Mouse (Mus musculus) liver, embryonic 15.5 days (tissue): ENCODE results near the gene Emilin2. TPM values are rescaled to one million over a fixed set of nuclear protein-coding genes. Genes with fewer than 3 reads are reported as not detected.

Experiments used
- ATAC-seq: fragments of 200-750 bp; cut with Nextera tagmentation; 2 replicates; pipeline ENCODE4 v1.8.0; 2017; ENCODE audit warnings: moderate number of reproducible peaks, mild to moderate bottlenecking, moderate library complexity; ENCODE audit not compliant: insufficient read depth
- H3K27ac ChIP-seq: fragments of 300-500 bp; sonication (generic); replicated peaks from 2 replicates; pipeline ENCODE4 v1.5.1; 2015; ENCODE audit warnings: mild to moderate bottlenecking, inconsistent platforms
- H3K27me3 ChIP-seq: fragments of 300-500 bp; sonication (generic); 2 replicates; pipeline ENCODE4 v1.6.1; 2015; ENCODE audit warnings: mild to moderate bottlenecking, inconsistent platforms
- H3K36me3 ChIP-seq: fragments of 300-500 bp; sonication (generic); replicated peaks from 2 replicates; pipeline ENCODE4 v1.6.1; 2015; ENCODE audit warnings: moderate library complexity, mild to moderate bottlenecking, inconsistent platforms
- H3K4me1 ChIP-seq: fragments of 300-500 bp; sonication (generic); replicated peaks from 2 replicates; pipeline ENCODE4 v1.6.1; 2015; ENCODE audit warnings: inconsistent platforms
- H3K4me2 ChIP-seq: fragments of 300-500 bp; sonication (generic); 2 replicates; pipeline ENCODE4 v1.6.1; 2015; ENCODE audit warnings: moderate library complexity, mild to moderate bottlenecking, inconsistent platforms
- H3K4me3 ChIP-seq: fragments of 300-500 bp; sonication (generic); replicated peaks from 2 replicates; pipeline ENCODE4 v1.5.1; 2015; ENCODE audit warnings: mild to moderate bottlenecking, inconsistent platforms
- H3K9ac ChIP-seq: fragments of 300-500 bp; sonication (generic); 2 replicates; pipeline ENCODE4 v1.6.1; 2015; ENCODE audit warnings: moderate library complexity, mild to moderate bottlenecking, inconsistent platforms
- H3K9me3 ChIP-seq: fragments of 300-500 bp; sonication (generic); replicated peaks from 2 replicates; pipeline ENCODE4 v1.6.1; 2016; ENCODE audit warnings: inconsistent platforms
- WGBS: fragments of 180-500 bp; shearing (Covaris S2); methylation state at CpG from one replicate; pipeline ENCODE4 v1.1.7; 2015; ENCODE audit warnings: mixed read lengths; ENCODE audit not compliant: insufficient replicate concordance; 5-methylcytosine and 5-hydroxymethylcytosine counted together
- polyA plus RNA-seq: library from polyadenylated mRNA; unstranded; fragments of >200 nt; fragmentation: Nextera tagmentation; extraction: Ambion mirVana; gene quantifications from 2 replicates; pipeline ENCODE4 v1.2.1, GENCODE M21; 2015

The Emilin2 gene
- polyA plus RNA-seq, 1 experiment from 2014 or later, result 23.9 TPM

DNA sequence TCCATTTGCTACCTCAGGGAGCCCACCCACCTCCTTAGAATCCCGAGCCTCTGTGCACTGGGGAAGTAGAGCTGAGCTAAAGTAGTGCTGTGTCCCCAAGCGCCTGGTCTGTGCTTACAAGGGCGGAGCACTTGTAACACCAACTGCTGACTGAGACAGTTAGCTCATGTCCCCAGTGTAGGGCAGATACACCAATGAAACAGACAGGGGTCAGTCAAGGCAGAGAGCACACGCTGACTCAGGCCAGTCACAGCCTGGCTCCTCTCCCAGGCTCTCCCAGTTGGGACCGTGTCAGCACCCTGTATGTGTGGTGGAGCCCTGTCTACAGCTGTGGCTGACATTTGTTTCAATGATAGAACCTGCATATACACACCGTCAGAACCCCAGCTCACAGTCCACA is 25.8 kb downstream of the Emilin2 start:
- peaks cover 78% of the 10 kb centered on the region for H3K4me1 ChIP-seq
- H3K27ac ChIP-seq, result peak overlapping the region; percentile 90
- 18% methylated on average over 6 of the region's 6 CpGs for WGBS
- ATAC-seq, result peak; percentile 53
- H3K9ac ChIP-seq, result peak overlapping the region; percentile 19; the same call in 1 of the 2 replicates
- no peaks in the 10 kb centered on the region for H3K36me3 ChIP-seq
- no peak overlapping the region for H3K4me3 ChIP-seq
- no peaks in the 10 kb centered on the region for H3K9me3 ChIP-seq
- no peaks in the 10 kb centered on the region for H3K27me3 ChIP-seq
- H3K4me2 ChIP-seq, result peak overlapping the region; percentile 8; the same call in 1 of the 2 replicates

DNA sequence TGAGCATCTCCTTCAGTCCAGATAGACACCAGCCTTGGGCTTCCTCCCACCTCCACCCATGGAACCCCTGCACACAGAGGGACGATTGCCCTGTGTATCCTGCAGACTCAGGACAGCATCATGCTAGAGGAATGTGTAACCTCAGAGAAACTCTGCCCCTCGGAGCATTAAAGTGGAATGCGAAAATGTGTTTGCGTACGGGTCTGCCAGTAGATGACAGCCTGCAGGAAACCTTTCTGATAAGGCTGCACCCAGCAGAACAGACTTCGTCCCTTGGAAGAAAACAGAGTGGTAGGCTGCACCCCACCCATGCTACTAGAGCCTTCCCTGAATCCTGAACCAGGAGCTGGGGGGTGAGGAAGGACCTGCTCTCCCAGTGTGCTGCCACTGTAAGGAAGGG is 26.9 kb downstream of the Emilin2 start:
- H3K9ac ChIP-seq, result peak overlapping the region; percentile 16; the same call in 1 of the 2 replicates
- H3K4me2 ChIP-seq, result peak overlapping the region; percentile 50
- no peaks in the 10 kb centered on the region for H3K36me3 ChIP-seq
- ATAC-seq, result peak; percentile 29; the same call in 1 of the 2 replicates
- no peaks in the 10 kb centered on the region for H3K9me3 ChIP-seq
- H3K4me3 ChIP-seq, result no peak overlapping the region
- 15% methylated on average over 6 of the region's 6 CpGs for WGBS
- H3K27ac ChIP-seq, result peak overlapping the region; percentile 90
- H3K4me1 ChIP-seq, result peaks cover 77% of the 10 kb centered on the region
- no peaks in the 10 kb centered on the region for H3K27me3 ChIP-seq

DNA sequence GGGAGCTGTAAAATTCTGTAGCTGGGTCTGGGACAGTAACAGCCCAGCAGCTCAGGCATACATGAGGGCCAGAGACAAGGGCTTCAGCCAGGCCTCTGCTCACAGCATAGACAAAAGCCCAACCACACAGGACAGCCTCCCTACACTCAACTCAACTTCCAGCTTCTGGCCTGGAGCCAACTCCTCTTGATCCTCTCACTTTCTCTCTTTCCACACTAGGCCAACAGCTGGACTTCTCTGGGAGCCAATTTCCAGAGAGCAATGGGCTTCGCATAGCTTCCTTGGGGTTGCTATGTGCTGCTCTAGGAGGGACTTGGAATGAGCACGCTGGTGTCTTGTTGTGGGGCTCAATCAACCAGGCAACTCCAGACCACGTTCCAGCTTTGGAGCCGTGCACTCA is 28.5 kb downstream of the Emilin2 start:
- 88% methylated on average over 4 of the region's 4 CpGs for WGBS
- Histone ChIP-seq H3K27ac (no peak overlapping the region), H3K36me3 (no peaks in the 10 kb centered on the region), H3K27me3 (no peaks in the 10 kb centered on the region), H3K9ac (no peak overlapping the region), H3K4me2 (no peak overlapping the region), H3K4me3 (no peak overlapping the region), H3K4me1 (peaks cover 68% of the 10 kb centered on the region), H3K9me3 (no peaks in the 10 kb centered on the region)
- ATAC-seq, result no peak

DNA sequence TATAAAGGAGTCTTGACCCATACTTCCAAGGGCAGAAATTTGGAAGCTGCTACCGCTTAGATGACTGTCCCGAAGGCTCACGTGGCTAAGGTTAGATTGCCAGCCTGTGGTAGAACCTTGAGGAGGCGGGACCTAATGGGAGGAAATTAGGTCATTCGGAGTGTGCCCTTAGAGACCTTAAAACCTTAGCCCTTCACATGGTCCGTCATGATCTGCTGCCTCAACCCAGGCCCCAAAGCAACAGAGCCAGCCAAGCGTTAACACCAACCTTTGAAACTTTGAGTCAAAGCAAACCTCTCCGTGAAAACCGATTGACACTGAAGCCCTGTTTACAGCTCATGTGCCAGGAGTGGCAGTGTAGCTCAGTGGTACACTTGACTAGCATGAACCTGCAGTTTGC is 29.1 kb downstream of the Emilin2 start:
- Histone ChIP-seq H3K27me3 (no peaks in the 10 kb centered on the region), H3K27ac (no peak overlapping the region), H3K4me2 (no peak overlapping the region), H3K4me3 (no peak overlapping the region), H3K36me3 (no peaks in the 10 kb centered on the region), H3K9me3 (no peaks in the 10 kb centered on the region), H3K4me1 (peaks cover 68% of the 10 kb centered on the region), H3K9ac (no peak overlapping the region)
- 82% methylated on average over 9 of the region's 9 CpGs for WGBS
- ATAC-seq, result no peak

- WGBS, result 57% methylated on average over 6 of the region's 6 CpGs
- Histone ChIP-seq H3K27ac (peak overlapping the region; percentile 45; the same call in 1 of the 2 replicates), H3K27me3 (no peaks in the 10 kb centered on the region), H3K4me2 (no peak overlapping the region), H3K36me3 (peaks cover 20% of the 10 kb centered on the region), H3K9ac (no peak overlapping the region), H3K4me1 (peaks cover 40% of the 10 kb centered on the region), H3K9me3 (no peaks in the 10 kb centered on the region), H3K4me3 (no peak overlapping the region)
- ATAC-seq, result no peak
Measured at GRCm38 (mm10) chr17:71277701-71278491, 33.9 kb downstream of the Emilin2 start.

GRCm38 (mm10) chr17:71276771-71277170 is 35.0 kb downstream of the Emilin2 start:
- 26% methylated on average over 10 of the region's 10 CpGs for WGBS
- Histone ChIP-seq H3K4me2 (0 out of 2 replicates have a peak overlapping the region, but pooled peaks have one; percentile 25), H3K27ac (peak overlapping the region; percentile 19; the same call in 1 of the 2 replicates), H3K27me3 (no peaks in the 10 kb centered on the region), H3K4me1 (peaks cover 44% of the 10 kb centered on the region), H3K4me3 (no peak overlapping the region), H3K36me3 (peaks cover 29% of the 10 kb centered on the region), H3K9me3 (no peaks in the 10 kb centered on the region), H3K9ac (no peak overlapping the region)
- peak; percentile 65 for ATAC-seq

DNA sequence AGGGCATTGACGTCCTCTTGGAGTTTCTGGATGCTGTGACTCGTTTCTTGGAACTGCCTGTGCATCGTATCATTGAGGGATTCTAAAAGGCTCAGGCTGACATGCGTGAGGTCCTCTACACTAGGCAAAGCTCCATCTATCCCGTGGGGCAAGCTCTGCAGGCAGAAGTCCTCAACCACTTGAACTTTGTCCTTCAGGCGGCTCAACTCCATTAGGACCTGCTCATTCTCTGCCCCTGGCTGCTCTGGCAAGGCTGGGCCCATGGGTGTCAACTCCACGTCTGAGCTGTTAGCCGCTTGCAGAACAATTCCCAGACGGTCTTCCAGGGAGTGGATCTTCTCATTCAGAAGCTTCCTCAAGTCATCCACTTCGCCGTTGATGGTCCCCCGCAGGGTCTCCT is 37.9 kb downstream of the Emilin2 start:
- no peak overlapping the region for H3K27ac ChIP-seq
- no peaks in the 10 kb centered on the region for H3K9me3 ChIP-seq
- H3K9ac ChIP-seq, result no peak overlapping the region
- peaks cover 52% of the 10 kb centered on the region for H3K4me1 ChIP-seq
- ATAC-seq, result no peak
- H3K27me3 ChIP-seq, result no peaks in the 10 kb centered on the region
- WGBS, result 87% methylated on average over 12 of the region's 12 CpGs
- H3K4me3 ChIP-seq, result no peak overlapping the region
- H3K36me3 ChIP-seq, result peaks cover 29% of the 10 kb centered on the region
- no peak overlapping the region for H3K4me2 ChIP-seq

DNA sequence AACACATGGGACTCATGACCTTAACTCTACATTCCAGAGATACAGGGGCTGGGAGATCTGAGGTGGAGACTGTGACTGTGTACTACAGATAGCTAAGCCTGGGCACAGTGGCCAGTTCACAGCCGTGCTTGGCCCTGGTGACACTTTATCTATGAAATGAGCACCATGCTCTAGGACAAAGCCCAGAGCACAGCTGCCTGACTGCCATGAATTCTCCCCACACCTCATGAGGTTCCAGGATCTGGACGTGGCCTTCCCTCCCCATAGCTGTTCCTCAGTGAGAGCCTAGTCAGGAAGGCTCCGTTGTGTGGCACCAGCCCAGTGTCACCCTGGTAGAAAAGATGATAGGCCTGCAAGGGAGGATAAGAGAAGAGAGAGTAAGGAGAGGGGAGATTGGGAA is 43.2 kb downstream of the Emilin2 start:
- Histone ChIP-seq H3K9ac (peak overlapping the region; percentile 39), H3K4me2 (peak overlapping the region; percentile 63), H3K4me3 (peak overlapping the region; percentile 47)

GRCm38 (mm10) chr17:71268152-71268551 is 43.6 kb downstream of the Emilin2 start:
- Histone ChIP-seq H3K27ac (peak overlapping the region; percentile 92), H3K9ac (peak overlapping the region; percentile 39), H3K4me1 (peaks cover 83% of the 10 kb centered on the region), H3K27me3 (no peaks in the 10 kb centered on the region), H3K9me3 (no peaks in the 10 kb centered on the region), H3K36me3 (peaks cover 12% of the 10 kb centered on the region), H3K4me3 (peak overlapping the region; percentile 47), H3K4me2 (peak overlapping the region; percentile 63)
- 46% methylated on average over 10 of the region's 10 CpGs for WGBS
- peak; percentile 1; the same call in 1 of the 2 replicates for ATAC-seq

More for the DNA sequence above, 43.2 kb downstream of the Emilin2 start:
- Histone ChIP-seq H3K27ac (peak overlapping the region; percentile 92), H3K27me3 (no peaks in the 10 kb centered on the region), H3K4me1 (peaks cover 79% of the 10 kb centered on the region), H3K9me3 (no peaks in the 10 kb centered on the region), H3K36me3 (peaks cover 15% of the 10 kb centered on the region)
- peak; percentile 95 for ATAC-seq
- 14% methylated on average over 3 of the region's 3 CpGs for WGBS

DNA sequence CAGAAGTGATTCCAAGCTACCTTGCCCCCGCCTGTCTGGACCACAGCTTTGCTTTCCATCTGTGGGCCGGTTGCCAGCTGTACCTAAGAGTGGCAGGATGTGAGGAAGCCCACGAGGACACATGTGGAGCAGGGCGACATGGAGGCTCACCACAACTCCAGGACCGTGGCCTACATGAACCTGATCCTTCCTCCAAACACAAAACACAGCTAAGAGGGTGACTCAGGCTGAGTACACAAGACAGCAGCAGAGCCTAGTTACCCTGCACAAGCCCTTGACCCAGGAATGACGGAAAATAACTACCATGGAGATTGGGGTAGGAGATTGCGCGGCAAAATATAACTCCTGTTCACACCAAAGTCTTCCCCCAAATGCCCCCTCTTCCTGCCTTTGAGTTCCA is 44.4 kb downstream of the Emilin2 start:
- Histone ChIP-seq H3K9me3 (no peaks in the 10 kb centered on the region), H3K4me3 (peak overlapping the region; percentile 47), H3K9ac (peak overlapping the region; percentile 39), H3K27ac (peak overlapping the region; percentile 92), H3K27me3 (no peaks in the 10 kb centered on the region), H3K4me1 (peaks cover 91% of the 10 kb centered on the region), H3K4me2 (peak overlapping the region; percentile 63), H3K36me3 (peaks cover 4% of the 10 kb centered on the region)
- 66% methylated on average over 8 of the region's 8 CpGs for WGBS
- ATAC-seq, result no peak

GRCm38 (mm10) chr17:71265336-71266051 is 46.3 kb downstream of the Emilin2 start:
- peak overlapping the region; percentile 34 for H3K4me3 ChIP-seq
- ATAC-seq, result no peak
- H3K4me1 ChIP-seq, result peaks cover 98% of the 10 kb centered on the region

More at GRCm38 (mm10) chr17:71265336-71266051, 46.3 kb downstream of the Emilin2 start:
- Histone ChIP-seq H3K9me3 (no peaks in the 10 kb centered on the region), H3K9ac (peak overlapping the region; percentile 26), H3K27me3 (no peaks in the 10 kb centered on the region), H3K4me2 (peak overlapping the region; percentile 53), H3K27ac (peak overlapping the region; percentile 89), H3K36me3 (no peaks in the 10 kb centered on the region)
- 29% methylated on average over 5 of the region's 5 CpGs for WGBS
